Mouse (Mus musculus) E14TG2a.4 (cell line): ENCODE results near the gene Obsl1.

Experiments used
- CTCF ChIP-seq: conservative IDR thresholded peaks from 2 replicates; pipeline ENCODE4 v1.5.1; 2014; ENCODE audit warnings: low read length
- NANOG ChIP-seq: IDR thresholded peaks from 2 replicates; pipeline ENCODE4 v1.6.1; 2014; ENCODE audit warnings: borderline replicate concordance, low read length, mixed read lengths

- TF ChIP-seq CTCF (no peak), NANOG (no peak)
Observed at GRCm38 (mm10) chr1:75438782-75439181, 67.5 kb downstream of the Obsl1 start.
